Comparison of ENCODE assay signal across 9 mouse cellular contexts in genomic region chr12:78984035-78984432, GRCm38 (mm10). TPM values are rescaled to one million over a fixed set of nuclear protein-coding genes. Genes with fewer than 3 reads are reported as not detected.
A peak's percentile ranks its signal among the peaks of the same experiment; 100 is the strongest.
DNase-seq lines count a peak whose midpoint lies in the region; ATAC-seq and TF ChIP-seq lines count a peak whose summit lies in the region.
"Had no signal": no experiment of that assay in that cellular context is flagged by ENCODE, and none has a peak within 500 bp of the region (broad histone marks: within the 10 kb centered on the region; RNA-seq: fewer than 3 reads in every experiment).

No protein-coding gene starts in this region.

- H3K4me1 ChIP-seq in neural tube, embryonic 15.5 days = peaks cover 28% of the 10 kb centered on the region

- H3K27me3 ChIP-seq in neural tube, embryonic 15.5 days (replicated peaks) = no peaks in the 10 kb centered on the region
- H3K27me3 ChIP-seq: CH12.LX had no signal

- H3K4me3 ChIP-seq in gastrocnemius, adult 2 months = no peak overlapping the region
- no peak overlapping the region for H3K4me3 ChIP-seq in neural tube, embryonic 15.5 days (replicated peaks)

- H3K9me3 ChIP-seq in neural tube, embryonic 15.5 days (replicated peaks) = no peaks in the 10 kb centered on the region

- no peak overlapping the region for H3K4me2 ChIP-seq in neural tube, embryonic 15.5 days

- no peaks in the 10 kb centered on the region for H3K36me3 ChIP-seq in neural tube, embryonic 15.5 days

- intact Hi-C loops in gastrocnemius, adult 2 months (cut with DNase I) = loop anchor here (2.0 kb wide), 1 partner anchor 37 kb away; no protein-coding TSS in a partner anchor

- TF ChIP-seq CTCF in gastrocnemius, adult 2 months (IDR thresholded peaks at IDR 0.05) = no peak

- peak overlapping the region; percentile 53 for H3K27ac ChIP-seq in gastrocnemius, adult 2 months
- H3K27ac ChIP-seq in neural tube, embryonic 15.5 days (replicated peaks) = no peak overlapping the region

- peak; percentile 25; the same call in 1 of the 2 replicates for ATAC-seq in neural tube, embryonic 15.5 days (ENCODE audit: low FRiP score)
- no peak for ATAC-seq in erythroid progenitor cell, adult 5-6 weeks (replicated peaks; ENCODE audit: low FRiP score, poor library complexity, severe bottlenecking)

- WGBS in neural tube, embryonic 15.5 days = 42% methylated on average over 3 of the region's 3 CpGs

- H3K9ac ChIP-seq in neural tube, embryonic 15.5 days (replicated peaks) = no peak overlapping the region

- peak; percentile 44 to 53 for DNase-seq in frontal cortex, postnatal 36 days (ENCODE audit: low spot score in 2 of 2)
- no peak for DNase-seq in frontal cortex, postnatal 14 days (ENCODE audit: low spot score in 2 of 2)
- DNase-seq in adrenal gland, postnatal 25 days = peak; percentile 32
- DNase-seq in gastrocnemius, adult 2 months = peak; percentile 91
- peak; percentile 76 for DNase-seq in kidney, postnatal 10 days
- DNase-seq in thymus, postnatal 0 days (ENCODE audit: low spot score) = no peak

RNA-seq across cellular contexts. Expression of gene Tmem229b, which starts 23.4 kb away (rescaled TPM):
- 5.2 and 9.0 TPM in 2 replicates for total RNA-seq in adrenal gland, postnatal 25 days (2021)
- 1 to 10 TPM; 4.6 to 8.6 TPM for total RNA-seq in gastrocnemius, adult 2 months (2021)
- polyA plus RNA-seq in neural tube, embryonic 15.5 days (2015; fragmentation: Nextera tagmentation; extraction: Ambion mirVana) = 62.5 and 65.9 TPM in 2 replicates
- 27.5 and 27.7 TPM in 2 replicates for polyA plus RNA-seq in thymus, postnatal 0 days (2015; fragmentation: Nextera tagmentation; extraction: Ambion mirVana)
- total RNA-seq in erythroid progenitor cell, adult 5-6 weeks (2015; ENCODE audit: low replicate concordance) = 10.1 and 13.0 TPM in 2 replicates
- total RNA-seq in erythroid progenitor cell, adult 5-6 weeks (2017; ENCODE audit: low replicate concordance) = 3.9 and 4.5 TPM in 2 replicates

RNA-seq across cellular contexts. Expression of gene Plekhh1, which starts 44.9 kb away (rescaled TPM):
- total RNA-seq in adrenal gland, postnatal 25 days (2021) = 1.8 and 2.1 TPM in 2 replicates
- total RNA-seq in gastrocnemius, adult 2 months (2021) = 1 to 10 TPM; 1.1 to 1.3 TPM
- polyA plus RNA-seq in neural tube, embryonic 15.5 days (2015; fragmentation: Nextera tagmentation; extraction: Ambion mirVana) = 2.0 and 2.7 TPM in 2 replicates
- 0.33 and 0.46 TPM in 2 replicates for polyA plus RNA-seq in thymus, postnatal 0 days (2015; fragmentation: Nextera tagmentation; extraction: Ambion mirVana)
- not detected in 2 replicates for total RNA-seq in erythroid progenitor cell, adult 5-6 weeks (2015; ENCODE audit: low replicate concordance)
- total RNA-seq in erythroid progenitor cell, adult 5-6 weeks (2017; ENCODE audit: low replicate concordance) = 0.83 TPM in 1 of 2 replicates, not detected in the other

Comparison
In these comparisons a context has a peak if more than half of its experiments do, and no peak if none do; other contexts are left out.
1. DNase-seq: peak in frontal cortex, postnatal 36 days (2 of 2), adrenal gland, postnatal 25 days (single experiment), gastrocnemius, adult 2 months (single experiment) and kidney, postnatal 10 days (single experiment); none in frontal cortex, postnatal 14 days (0 of 2) and thymus, postnatal 0 days (single experiment).